Mouse (Mus musculus): Measurements from ENCODE around the gene Syncrip. TPM values are rescaled to one million over a fixed set of nuclear protein-coding genes. Genes with fewer than 3 reads are reported as not detected.
"Not testable (repeated sequence)": the region's sequence is repeated elsewhere in the genome, so short reads cannot be mapped to it uniquely, and the experiment has no call there.

Syncrip gene
- polyA plus RNA-seq, 1 experiment from 2014 or later, result 72.3 TPM

DNA sequence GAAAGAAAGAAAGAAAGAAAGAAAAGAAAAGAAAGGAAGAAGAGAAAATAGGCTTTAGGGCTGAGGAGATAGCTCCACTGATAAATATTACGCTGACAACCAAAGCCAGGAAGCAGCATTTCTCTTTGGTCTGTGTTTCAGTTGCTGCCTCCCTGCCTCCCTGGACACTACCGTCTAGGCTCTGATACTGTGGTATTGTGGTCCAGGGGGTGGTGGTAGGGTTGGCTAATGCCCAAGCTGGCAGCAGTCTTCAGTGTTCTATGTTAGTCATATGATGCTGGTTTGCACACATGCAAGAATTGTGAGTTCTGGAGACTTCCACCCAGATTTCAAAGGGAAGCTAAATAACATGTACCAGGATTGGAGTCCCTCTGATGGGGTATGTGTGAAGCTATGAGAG lies 17.7 kb upstream of the Syncrip start:
- no peaks in the 10 kb centered on the region for H3K9me3 ChIP-seq (ENCODE audit: control insufficient read depth, low read length)
- no peak overlapping the region for H3K4me3 ChIP-seq (ENCODE audit: low read length)
- WGBS, result 75% methylated on average over 2 of the region's 2 CpGs
- no peak overlapping the region for H3K27ac ChIP-seq (ENCODE audit: low read length)
- no peaks in the 10 kb centered on the region for H3K4me1 ChIP-seq (ENCODE audit: control insufficient read depth, insufficient read depth, low read length)
- no peak for ATAC-seq
- H3K36me3 ChIP-seq (ENCODE audit: control insufficient read depth, insufficient read depth, low read length), result no peaks in the 10 kb centered on the region
- no peak overlapping the region for H3K4me2 ChIP-seq (ENCODE audit: low read depth, low read length)
- no peak overlapping the region for H3K9ac ChIP-seq (ENCODE audit: low read depth, low read length)
- H3K27me3 ChIP-seq (replicated peaks; ENCODE audit: control insufficient read depth, insufficient read depth, low read length), result no peaks in the 10 kb centered on the region

DNA sequence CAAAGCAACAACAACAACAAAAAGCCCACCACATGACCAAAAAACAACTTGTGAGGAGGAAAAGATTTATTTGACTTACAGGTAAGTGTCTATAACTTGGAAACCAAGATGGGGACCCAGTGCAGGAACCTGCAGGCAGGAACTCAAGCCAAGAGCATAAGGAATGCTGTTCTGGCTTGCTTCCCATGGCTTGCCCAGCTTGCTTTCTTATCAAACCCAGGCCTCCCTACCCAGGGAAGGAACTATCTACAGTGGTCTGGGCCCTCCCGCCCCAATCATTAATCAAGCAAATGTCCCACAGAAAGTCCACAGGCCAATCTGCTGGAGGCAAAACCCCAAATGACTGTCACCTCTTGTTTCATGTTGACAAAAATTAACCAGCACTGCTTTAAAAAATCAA lies 10.1 kb upstream of the Syncrip start:
- no peaks in the 10 kb centered on the region for H3K9me3 ChIP-seq (ENCODE audit: control insufficient read depth, low read length)
- WGBS, result 59% methylated on average over 1 of the region's 1 CpGs
- H3K4me1 ChIP-seq (ENCODE audit: control insufficient read depth, insufficient read depth, low read length), result no peaks in the 10 kb centered on the region
- H3K9ac ChIP-seq (ENCODE audit: low read depth, low read length), result no peak overlapping the region
- H3K4me2 ChIP-seq (ENCODE audit: low read depth, low read length), result no peak overlapping the region
- no peak overlapping the region for H3K27ac ChIP-seq (ENCODE audit: low read length)
- H3K4me3 ChIP-seq (ENCODE audit: low read length), result no peak overlapping the region
- H3K36me3 ChIP-seq (ENCODE audit: control insufficient read depth, insufficient read depth, low read length), result no peaks in the 10 kb centered on the region
- ATAC-seq, result no peak
- no peaks in the 10 kb centered on the region for H3K27me3 ChIP-seq (replicated peaks; ENCODE audit: control insufficient read depth, insufficient read depth, low read length)

DNA sequence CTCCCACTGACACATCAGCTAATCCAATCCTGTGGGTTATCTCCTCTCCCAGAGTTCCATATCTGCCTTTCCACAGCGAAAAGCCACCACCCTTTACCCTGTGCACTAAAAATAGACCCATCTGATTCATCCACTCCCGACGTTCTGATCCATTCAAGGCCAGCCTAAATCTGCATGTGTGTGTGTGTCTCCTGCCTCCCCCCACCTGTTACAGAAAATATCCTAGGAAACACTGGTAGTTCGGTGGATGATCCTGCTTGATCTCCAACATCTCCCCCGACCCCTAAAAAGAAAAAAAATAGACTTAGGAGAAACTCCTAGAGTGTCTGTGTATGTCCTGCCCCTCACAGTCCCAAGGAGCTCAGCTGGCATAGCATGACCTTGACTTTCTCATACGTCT lies 2.2 kb upstream of the Syncrip start:
- Histone ChIP-seq H3K9me3 (ENCODE audit: control insufficient read depth, low read length) (no peaks in the 10 kb centered on the region), H3K27me3 (replicated peaks; ENCODE audit: control insufficient read depth, insufficient read depth, low read length) (no peaks in the 10 kb centered on the region), H3K27ac (ENCODE audit: low read length) (no peak overlapping the region), H3K4me1 (ENCODE audit: control insufficient read depth, insufficient read depth, low read length) (peaks cover 10% of the 10 kb centered on the region; the same call in 1 of the 2 replicates), H3K4me2 (ENCODE audit: low read depth, low read length) (no peak overlapping the region), H3K4me3 (ENCODE audit: low read length) (no peak overlapping the region), H3K36me3 (ENCODE audit: control insufficient read depth, insufficient read depth, low read length) (no peaks in the 10 kb centered on the region), H3K9ac (ENCODE audit: low read depth, low read length) (no peak overlapping the region)
- WGBS, result 46% methylated on average over 6 of the region's 6 CpGs
- no peak for ATAC-seq

DNA sequence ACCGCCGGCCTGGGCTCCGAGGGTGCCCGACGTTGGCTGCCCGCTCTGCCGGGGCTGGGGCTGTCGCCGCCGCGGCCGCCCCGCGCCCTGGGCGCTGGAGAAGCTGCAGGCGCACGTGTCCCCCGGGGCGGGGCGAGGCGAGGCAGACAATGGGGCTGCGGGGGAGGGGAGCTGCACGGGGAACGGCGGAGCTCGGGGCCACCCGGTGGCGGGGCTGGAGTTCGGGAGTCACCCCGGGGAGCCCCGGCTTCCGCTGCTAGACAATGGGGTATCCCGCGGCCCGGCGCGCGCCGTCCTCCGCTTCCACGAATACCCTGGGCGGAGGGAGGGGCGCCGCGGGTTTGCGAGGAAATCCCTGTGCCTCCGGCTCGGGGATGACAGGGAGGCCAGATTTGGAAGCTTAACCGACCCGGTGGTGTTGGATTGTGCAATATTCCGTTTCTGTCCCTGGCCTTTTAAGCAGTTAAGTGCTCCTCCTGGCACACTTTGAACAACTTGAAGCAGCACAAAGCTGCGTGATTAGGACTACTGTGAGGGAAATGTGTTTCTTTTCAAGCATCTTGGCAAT lies 539 bp upstream of the Syncrip start:
- H3K27me3 ChIP-seq (replicated peaks; ENCODE audit: control insufficient read depth, insufficient read depth, low read length), result no peaks in the 10 kb centered on the region
- peak overlapping the region; percentile 97 for H3K27ac ChIP-seq (ENCODE audit: low read length)
- ATAC-seq, result no peak
- under 1% methylated on average over 43 of the region's 52 CpGs for whole genome bisulfite sequencing
- H3K36me3 ChIP-seq (ENCODE audit: control insufficient read depth, insufficient read depth, low read length), result no peaks in the 10 kb centered on the region
- H3K4me1 ChIP-seq (ENCODE audit: control insufficient read depth, insufficient read depth, low read length), result peaks cover 10% of the 10 kb centered on the region; the same call in 1 of the 2 replicates
- H3K4me3 ChIP-seq (ENCODE audit: low read length), result peak overlapping the region; percentile 95
- peak overlapping the region; percentile 62 for H3K4me2 ChIP-seq (ENCODE audit: low read depth, low read length)
- no peaks in the 10 kb centered on the region for H3K9me3 ChIP-seq (ENCODE audit: control insufficient read depth, low read length)
- H3K9ac ChIP-seq (ENCODE audit: low read depth, low read length), result peak overlapping the region; percentile 93

DNA sequence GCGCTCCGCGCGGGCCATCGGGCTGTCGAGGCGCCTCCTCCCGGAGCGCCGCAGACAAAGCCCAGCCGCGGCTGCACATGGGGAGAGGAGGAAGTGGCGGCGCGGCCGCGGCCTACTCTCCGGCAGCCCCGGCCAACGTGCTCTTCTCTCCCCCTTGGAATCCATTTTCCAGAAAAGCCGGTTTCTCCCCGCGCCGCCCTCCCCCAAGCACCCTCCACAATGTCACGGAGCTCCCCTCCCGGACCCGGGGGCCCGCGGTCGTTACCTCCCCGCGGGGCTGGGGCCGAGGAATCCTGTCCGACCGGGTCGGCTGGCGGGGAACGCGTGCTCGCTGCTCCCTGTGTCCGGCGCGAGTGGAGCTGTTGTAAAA lies 598 bp downstream of the Syncrip start:
- H3K4me1 ChIP-seq (ENCODE audit: control insufficient read depth, insufficient read depth, low read length), result peaks cover 10% of the 10 kb centered on the region; the same call in 1 of the 2 replicates
- ATAC-seq, result peak; percentile 24
- H3K4me3 ChIP-seq (ENCODE audit: low read length), result peak overlapping the region; percentile 95
- WGBS, result under 1% methylated on average over 24 of the region's 43 CpGs
- H3K9me3 ChIP-seq (ENCODE audit: control insufficient read depth, low read length), result no peaks in the 10 kb centered on the region
- H3K27me3 ChIP-seq (replicated peaks; ENCODE audit: control insufficient read depth, insufficient read depth, low read length), result no peaks in the 10 kb centered on the region
- H3K4me2 ChIP-seq (ENCODE audit: low read depth, low read length), result peak overlapping the region; percentile 68; the same call in 1 of the 2 replicates
- peak overlapping the region; percentile 91 for H3K9ac ChIP-seq (ENCODE audit: low read depth, low read length)
- peak overlapping the region; percentile 98 for H3K27ac ChIP-seq (ENCODE audit: low read length)
- H3K36me3 ChIP-seq (ENCODE audit: control insufficient read depth, insufficient read depth, low read length), result no peaks in the 10 kb centered on the region

DNA sequence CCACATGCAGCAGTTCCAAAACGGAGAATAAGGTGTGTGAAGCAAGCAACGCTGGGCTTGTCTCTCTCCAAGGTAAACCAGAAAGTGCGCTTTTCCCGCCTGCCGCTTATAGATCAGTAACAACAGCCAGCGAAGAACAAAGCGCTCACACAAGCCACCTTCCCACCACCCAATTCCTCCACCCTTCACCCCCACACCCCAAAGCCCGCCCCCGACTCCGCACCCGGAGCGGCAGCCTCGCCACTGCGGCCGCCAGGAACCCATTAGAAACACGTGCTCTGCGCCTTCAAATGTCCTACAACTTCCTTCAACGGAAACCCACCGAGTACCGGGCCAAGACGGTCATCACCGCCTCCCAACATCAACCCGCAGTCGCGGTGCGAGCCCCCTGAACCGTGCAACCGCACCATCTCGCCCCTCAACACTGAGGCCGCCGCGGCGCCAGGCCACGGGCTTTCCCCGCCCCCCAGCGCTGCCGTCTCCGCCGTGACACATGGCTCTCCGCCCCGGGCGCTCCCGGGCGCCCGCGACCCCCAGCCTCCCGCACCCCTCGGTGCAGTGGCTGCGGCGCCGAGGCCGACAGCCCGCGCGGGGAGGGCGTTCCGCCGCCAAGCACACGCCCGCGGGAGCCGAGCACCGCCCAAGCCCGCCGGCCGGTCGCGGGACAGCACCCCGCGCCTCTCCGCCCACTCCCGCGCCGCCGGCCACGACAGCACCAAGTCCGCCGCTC lies 1.1 kb downstream of the Syncrip start:
- Histone ChIP-seq H3K4me2 (ENCODE audit: low read depth, low read length) (peak overlapping the region; percentile 68), H3K4me1 (ENCODE audit: control insufficient read depth, insufficient read depth, low read length) (peaks cover 10% of the 10 kb centered on the region; the same call in 1 of the 2 replicates), H3K9ac (ENCODE audit: low read depth, low read length) (peak overlapping the region; percentile 91), H3K9me3 (ENCODE audit: control insufficient read depth, low read length) (no peaks in the 10 kb centered on the region), H3K27ac (ENCODE audit: low read length) (peak overlapping the region; percentile 98), H3K36me3 (ENCODE audit: control insufficient read depth, insufficient read depth, low read length) (no peaks in the 10 kb centered on the region), H3K27me3 (replicated peaks; ENCODE audit: control insufficient read depth, insufficient read depth, low read length) (no peaks in the 10 kb centered on the region), H3K4me3 (ENCODE audit: low read length) (peak overlapping the region; percentile 95)
- peak; percentile 18 for ATAC-seq
- WGBS, result under 1% methylated on average over 67 of the region's 78 CpGs

DNA sequence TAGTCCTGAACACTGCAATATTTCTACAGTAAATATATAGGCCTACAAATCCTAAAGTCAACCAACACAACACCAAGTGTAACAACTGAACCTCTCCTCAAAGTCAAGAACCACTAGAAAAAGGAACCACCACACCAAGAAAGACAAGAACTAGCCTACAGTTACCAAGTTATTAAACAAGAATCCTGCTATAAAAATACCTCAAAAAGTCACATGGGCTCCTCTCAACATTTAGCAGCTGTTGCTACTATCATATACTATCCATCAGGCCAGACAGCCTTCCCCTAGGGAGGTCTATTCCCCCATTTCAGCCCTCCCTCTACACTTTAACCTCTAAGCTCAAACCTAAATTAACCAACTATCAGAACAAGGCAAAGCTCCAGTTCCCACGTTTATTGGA lies 2.3 kb downstream of the Syncrip start:
- peaks cover 10% of the 10 kb centered on the region; the same call in 1 of the 2 replicates for H3K4me1 ChIP-seq (ENCODE audit: control insufficient read depth, insufficient read depth, low read length)
- no peaks in the 10 kb centered on the region for H3K9me3 ChIP-seq (ENCODE audit: control insufficient read depth, low read length)
- H3K4me2 ChIP-seq (ENCODE audit: low read depth, low read length), result peak overlapping the region; percentile 68
- no peak for ATAC-seq
- peak overlapping the region; percentile 91; the same call in 1 of the 2 replicates for H3K9ac ChIP-seq (ENCODE audit: low read depth, low read length)
- no peak overlapping the region for H3K27ac ChIP-seq (ENCODE audit: low read length)
- H3K27me3 ChIP-seq (replicated peaks; ENCODE audit: control insufficient read depth, insufficient read depth, low read length), result no peaks in the 10 kb centered on the region
- 0% methylated on average over 1 of the region's 1 CpGs for WGBS
- no peaks in the 10 kb centered on the region for H3K36me3 ChIP-seq (ENCODE audit: control insufficient read depth, insufficient read depth, low read length)
- H3K4me3 ChIP-seq (ENCODE audit: low read length), result peak overlapping the region; percentile 95

DNA sequence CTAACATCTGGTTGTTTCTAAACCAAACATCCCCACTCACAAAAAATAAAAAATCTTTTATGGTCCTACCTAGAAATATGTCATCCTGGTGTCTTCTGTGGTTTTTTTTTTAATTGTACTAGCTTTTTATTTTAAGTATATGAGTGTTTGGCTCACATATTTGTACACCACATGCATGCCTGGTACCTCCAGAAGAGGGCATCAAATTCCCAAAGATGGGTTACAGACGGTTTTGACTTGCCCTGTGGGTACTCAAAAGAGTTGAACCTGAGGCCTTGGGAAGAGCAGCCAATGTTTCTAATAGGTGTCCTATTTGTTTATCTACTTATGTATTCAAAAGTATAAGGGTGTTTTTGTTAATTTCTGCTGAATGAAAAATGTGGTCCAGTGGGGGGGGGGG lies 6.2 kb downstream of the Syncrip start:
- no peak for ATAC-seq
- no peaks in the 10 kb centered on the region for H3K9me3 ChIP-seq (ENCODE audit: control insufficient read depth, low read length)
- H3K4me1 ChIP-seq (ENCODE audit: control insufficient read depth, insufficient read depth, low read length), result peaks cover 5% of the 10 kb centered on the region; the same call in 1 of the 2 replicates
- H3K4me2 ChIP-seq (ENCODE audit: low read depth, low read length), result no peak overlapping the region
- H3K36me3 ChIP-seq (ENCODE audit: control insufficient read depth, insufficient read depth, low read length), result peaks cover 8% of the 10 kb centered on the region; the same call in 1 of the 2 replicates
- no peak overlapping the region for H3K4me3 ChIP-seq (ENCODE audit: low read length)
- H3K27ac ChIP-seq (ENCODE audit: low read length), result no peak overlapping the region
- whole genome bisulfite sequencing, result 45% methylated on average over 1 of the region's 1 CpGs
- H3K9ac ChIP-seq (ENCODE audit: low read depth, low read length), result no peak overlapping the region
- H3K27me3 ChIP-seq (replicated peaks; ENCODE audit: control insufficient read depth, insufficient read depth, low read length), result no peaks in the 10 kb centered on the region

DNA sequence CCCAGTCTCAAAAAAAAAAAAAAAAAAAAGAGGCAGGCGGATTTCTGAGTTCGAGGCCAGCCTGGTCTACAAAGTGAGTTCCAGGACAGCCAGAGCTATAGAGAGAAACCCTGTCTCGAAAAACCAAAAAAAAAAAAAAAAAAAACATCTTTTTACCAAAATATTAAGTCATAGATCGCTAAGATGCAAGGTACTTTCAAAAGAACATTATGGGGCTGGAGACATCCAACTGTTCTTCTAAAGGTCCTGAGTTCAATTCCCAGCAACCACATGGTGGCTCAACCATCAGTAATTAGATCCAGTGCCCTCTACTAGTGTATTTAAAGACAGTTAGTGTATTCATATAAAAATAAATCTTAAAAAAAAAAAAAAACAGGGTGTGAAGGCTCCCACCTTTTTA lies 21.4 kb downstream of the Syncrip start:
- not testable (repeated sequence) for H3K9ac ChIP-seq (ENCODE audit: low read depth, low read length); H3K4me1 ChIP-seq (ENCODE audit: control insufficient read depth, insufficient read depth, low read length); ATAC-seq; H3K27me3 ChIP-seq (replicated peaks; ENCODE audit: control insufficient read depth, insufficient read depth, low read length); H3K27ac ChIP-seq (ENCODE audit: low read length); H3K4me2 ChIP-seq (ENCODE audit: low read depth, low read length); H3K36me3 ChIP-seq (ENCODE audit: control insufficient read depth, insufficient read depth, low read length); H3K9me3 ChIP-seq (ENCODE audit: control insufficient read depth, low read length); H3K4me3 ChIP-seq (ENCODE audit: low read length)
- WGBS, result 97% methylated on average over 4 of the region's 4 CpGs
